Mouse (Mus musculus) lung, adult 18-20 months (tissue): Measurements from ENCODE around the gene Mesd.
A peak's percentile ranks its signal among the peaks of the same experiment; 100 is the strongest.

Experiments used
- DNase-seq, 2 experiments: peaks; one replicate each; pipeline ENCODE4 v3.0.0; 2022; ENCODE audit warnings: mixed read lengths in 2 of 2

The Mesd gene

DNA sequence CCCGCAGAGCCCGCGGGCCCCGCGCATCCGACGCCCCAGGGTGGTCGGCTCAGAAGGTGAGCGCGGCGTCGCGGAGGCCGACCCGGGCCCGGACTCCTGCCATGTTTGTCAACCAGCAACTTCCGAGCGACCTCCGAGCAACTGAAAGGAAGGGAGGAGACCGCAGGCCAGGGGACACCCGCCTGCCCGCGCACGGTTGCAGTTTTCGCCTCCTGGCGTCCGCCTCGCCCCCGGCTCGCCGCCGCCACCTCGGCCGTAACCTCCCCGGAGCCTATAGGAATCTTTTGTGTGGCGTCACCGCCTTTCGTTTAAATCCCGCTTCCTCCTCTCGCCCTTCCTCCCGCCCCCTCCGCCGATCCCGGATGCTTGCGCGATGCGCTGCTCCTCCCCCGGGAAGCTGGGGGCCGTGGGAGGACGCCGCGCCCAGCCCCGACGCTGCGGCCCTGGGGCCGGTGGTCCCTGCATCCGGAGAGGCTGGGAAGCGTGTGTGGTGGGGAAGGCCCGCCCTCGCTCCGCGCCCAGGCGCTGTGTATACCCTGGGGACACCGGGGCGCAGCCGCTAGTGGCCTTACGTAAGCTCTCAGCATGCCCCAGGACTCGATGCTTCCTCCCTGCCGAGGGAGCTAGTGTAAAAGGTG lies at the start of gene Mesd, which contains the start of gene Tlnrd1:
Gene Mesd, plus strand, starts transcription at position 446 of the 638 bp plus-strand sequence.
Gene Tlnrd1, minus strand, starts transcription at position 285 of the 638 bp plus-strand sequence.
- DNase-seq, result peak; percentile 93 to 94

DNA sequence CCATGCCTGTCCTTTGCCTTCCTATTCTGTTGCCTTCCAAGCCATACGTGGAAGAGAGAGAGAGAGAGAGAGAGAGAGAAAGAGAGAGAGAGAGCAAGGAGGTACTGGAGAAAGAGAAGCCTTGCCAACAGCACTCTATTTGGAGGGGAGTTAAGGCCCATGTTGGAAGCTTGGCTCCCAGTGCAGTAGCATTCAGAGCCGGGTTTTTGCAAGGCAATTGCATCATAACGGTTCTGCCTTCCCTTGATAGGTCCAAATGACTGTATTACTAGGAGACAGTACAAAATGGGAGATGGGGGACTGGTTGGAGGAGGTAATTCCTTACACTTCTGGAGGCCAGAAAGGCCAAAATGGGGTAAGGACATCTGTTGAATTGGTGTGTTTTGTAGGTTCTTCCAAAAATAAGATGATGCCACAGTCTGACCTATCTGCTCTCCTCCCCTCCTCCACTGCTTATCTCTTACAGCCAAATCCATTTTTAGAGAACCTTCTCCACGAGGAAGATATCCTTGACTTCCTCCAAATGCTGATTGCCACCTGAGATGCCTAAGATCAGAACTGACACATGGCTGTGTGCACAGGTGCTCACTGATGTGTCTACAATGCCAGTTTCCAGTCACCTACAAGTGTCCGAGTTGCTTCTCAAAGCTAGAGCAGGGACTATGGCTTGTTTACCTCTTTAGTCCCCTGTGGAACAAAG lies 45.6 kb upstream of the Mesd start:
- DNase-seq, result no peak

DNA sequence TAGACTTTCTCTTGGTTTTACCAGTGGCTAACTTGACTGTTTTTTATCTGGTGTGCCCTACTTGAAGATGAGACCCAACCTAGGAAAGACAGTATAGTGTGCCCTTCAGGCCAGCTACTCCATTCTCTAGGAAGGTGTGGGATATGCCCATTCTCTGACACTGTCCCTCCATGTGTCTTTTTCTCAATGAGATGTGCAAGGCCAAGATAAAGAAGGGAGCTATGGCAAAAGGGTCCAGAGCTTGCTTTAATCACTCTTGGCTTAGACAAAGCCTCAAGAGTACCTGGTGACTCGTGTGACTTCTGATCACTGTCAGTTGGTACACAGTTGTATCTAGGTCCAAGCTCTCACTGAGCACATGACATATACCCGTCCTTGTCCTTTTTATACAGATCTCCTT lies 44.2 kb upstream of the Mesd start:
- DNase-seq, result no peak

DNA sequence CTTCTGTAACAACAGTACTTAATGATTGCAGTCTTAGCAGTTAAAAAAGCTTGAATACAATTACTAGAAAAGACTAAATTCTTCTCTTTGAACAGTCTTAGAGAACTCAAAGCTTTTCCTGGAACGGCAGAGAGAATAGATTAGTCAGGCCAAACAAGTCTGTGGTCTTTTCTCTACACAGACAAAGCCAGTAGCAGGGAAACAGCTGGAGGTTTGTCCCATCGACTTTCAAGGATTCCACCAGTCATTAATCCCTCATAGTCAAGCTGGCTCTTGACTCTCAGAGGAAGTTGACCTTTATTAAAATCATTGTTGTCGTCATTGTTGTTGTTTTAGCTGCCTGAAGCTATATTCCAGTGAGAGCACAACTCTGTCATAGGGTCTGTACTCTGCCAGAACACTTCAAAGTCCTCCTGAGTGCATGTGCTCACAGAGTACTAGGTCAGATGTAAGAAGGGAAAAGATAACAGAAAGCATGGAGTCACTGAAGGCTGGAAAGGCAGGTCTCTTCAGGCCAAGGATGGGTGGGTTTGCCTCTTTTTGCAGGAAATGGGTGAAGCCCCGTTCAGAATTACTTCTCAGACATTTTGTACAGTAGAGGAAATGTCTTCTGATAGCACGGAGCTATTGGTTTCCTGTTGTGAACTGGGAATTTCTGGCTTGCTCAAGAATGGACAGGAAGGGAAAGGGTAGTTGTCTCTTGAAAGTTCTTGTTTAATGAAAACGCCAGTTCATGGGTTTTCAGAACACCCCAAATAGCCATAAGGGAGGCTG lies 41.6 kb upstream of the Mesd start:
- no peak for DNase-seq

DNA sequence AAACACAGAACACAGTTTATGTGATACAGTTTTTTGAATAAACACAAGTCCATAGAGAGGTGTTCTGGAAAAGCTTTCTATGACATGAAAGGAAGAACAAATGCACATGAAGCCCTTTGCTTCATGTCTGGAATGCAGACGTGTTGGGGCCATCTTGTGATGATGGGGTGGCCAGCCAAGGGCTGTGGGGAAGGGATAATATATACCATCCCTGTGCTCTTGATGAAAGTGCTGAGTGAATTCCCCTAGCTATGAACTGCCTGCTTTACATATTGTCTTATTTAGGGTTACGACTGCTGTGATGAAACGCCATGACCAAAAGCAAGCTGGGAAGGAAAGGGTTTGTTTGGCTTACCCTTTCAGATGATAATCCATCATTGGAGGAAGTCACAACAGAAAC lies 39.5 kb upstream of the Mesd start:
- no peak for DNase-seq

DNA sequence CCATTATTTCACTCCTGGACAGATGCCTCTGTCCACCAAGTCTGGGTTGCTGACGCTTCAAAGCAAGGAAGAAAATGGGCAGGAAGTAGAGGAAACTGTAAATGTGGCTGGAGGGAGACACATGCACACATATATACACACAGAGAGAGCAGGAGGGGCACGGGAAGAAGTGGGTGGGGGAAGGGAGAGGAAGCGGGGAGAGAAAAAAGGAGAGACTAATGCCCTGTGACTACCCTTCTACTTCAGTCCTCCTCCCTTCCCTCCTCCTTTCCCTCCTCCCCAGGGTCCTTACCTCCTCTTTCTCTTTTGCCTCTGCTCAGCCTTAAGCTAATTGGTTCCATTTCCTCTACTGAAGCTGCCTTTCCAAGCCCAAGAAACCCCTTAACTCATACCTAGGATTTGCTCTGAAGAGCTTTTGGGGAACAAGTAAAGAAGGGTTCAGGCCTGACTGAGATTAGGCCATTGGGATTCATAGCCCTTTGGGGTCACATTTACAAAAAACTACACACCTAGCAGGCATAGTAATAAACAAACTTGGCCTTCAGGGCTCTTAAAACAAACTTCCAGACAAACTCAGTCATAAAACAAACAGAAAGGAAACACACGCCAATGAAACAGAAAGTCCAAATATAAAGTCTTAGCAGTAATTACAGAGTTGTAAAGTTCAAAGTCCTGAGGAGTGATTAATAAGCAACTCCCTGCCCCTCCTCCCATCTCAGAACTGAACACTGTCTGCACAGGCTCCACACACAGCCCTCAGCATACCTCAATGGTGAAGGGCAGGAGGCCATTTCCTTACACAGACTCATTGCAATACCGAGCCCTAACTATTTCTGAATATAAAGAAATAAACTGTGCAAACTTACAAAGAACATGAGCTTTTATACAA lies 36.8 kb upstream of the Mesd start:
- no peak for DNase-seq

DNA sequence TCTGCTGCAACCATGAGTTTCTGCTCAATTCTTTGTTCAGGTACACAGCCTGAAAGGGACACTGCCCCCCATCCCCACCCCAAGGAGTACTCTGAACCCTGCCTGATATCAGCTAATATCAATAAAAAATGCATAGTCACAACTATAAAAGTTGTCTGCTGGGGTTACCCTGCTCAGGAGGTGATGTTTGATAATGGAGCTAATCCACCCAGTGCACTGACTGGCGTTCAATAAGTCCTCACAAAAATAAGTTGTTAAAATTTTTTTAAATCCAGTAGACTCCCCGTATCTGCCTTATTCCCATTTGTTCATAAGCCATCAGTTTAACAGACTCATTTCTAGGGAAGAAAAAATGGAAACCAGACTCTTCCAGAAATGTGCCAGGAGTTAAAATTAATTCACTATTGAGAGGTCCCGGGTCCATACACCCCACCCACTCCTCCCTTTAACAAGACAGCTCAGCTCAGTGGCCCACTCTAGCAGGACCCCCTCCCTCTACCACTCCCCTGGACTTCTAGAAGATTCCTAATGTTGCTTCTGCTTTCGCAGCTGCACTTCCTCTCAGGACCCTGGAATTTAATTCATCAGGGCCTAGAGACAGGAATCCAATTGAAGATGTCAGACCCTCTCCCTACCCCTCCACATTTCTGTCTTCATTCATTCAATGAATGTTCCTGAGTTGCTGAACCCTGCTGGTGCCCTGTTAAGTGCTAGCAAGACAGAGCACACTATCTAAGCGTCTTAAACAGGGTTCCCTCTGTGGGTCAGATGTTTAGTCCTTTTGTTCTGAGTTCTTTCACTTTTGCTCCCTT lies 32.5 kb upstream of the Mesd start:
- DNase-seq, result no peak

DNA sequence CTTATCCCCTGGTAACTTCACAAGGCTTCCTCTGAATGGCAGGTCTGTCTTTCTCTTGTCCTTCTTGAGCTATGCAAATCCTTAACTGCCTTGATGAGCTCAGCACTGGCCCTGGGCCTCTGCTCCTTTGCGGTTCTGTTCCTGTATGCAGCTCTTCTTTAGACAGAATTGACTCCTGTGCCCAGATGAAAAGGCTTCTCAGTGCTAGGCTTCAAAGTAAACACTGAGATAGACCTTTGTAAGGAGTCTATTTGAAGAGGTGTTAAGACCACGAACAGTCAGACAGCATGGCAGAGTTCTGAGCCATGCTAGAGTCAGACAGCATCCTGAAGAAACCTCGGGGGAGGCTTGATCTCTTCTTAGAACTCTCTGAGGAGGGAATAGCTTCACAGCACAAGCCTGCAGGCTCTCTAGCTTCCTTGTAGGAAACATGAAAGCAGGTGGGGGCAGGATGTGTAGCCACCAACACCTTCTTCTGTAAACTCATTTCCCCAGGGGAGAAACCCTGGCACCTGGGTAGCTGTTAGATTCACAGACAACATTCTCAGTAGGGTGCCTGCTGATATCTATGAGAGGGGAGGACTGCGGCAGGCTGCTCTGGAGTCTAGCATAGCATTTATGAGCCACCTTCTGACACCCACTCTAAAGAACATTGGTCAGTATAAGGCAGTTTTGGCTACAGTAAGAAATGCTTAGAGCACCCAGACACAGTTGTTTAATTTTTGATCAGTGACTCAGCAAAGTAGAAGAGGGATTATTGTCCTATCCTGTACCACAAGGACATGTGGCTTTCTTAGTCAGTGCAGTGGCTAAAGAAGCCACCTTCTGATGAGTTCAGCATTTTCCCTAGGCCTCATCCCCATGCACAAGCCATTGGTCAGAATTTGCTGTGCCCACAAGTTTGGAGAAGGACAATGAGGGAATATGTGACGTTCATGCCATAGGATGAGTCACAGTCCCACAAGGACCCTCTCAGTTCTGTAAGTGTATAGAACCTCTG lies 31.6 kb upstream of the Mesd start:
- DNase-seq, result no peak

DNA sequence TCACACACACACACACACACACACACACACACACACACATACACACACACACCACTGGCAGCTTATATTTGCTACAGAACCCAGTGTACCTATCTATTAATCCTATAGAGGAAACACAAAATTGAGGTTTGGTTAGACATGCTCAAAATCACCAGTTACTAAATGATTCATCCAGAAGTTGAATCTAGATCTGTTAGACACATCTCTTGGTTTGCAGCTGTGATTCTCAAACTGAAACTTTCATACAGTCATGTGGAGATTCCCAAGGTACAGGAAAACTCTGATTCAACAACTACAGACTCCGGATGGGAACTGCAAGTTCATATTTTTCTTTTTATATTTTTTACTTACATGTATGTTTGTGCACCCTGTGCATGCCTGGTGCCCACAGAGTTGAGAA lies 29.1 kb upstream of the Mesd start:
- no peak for DNase-seq

DNA sequence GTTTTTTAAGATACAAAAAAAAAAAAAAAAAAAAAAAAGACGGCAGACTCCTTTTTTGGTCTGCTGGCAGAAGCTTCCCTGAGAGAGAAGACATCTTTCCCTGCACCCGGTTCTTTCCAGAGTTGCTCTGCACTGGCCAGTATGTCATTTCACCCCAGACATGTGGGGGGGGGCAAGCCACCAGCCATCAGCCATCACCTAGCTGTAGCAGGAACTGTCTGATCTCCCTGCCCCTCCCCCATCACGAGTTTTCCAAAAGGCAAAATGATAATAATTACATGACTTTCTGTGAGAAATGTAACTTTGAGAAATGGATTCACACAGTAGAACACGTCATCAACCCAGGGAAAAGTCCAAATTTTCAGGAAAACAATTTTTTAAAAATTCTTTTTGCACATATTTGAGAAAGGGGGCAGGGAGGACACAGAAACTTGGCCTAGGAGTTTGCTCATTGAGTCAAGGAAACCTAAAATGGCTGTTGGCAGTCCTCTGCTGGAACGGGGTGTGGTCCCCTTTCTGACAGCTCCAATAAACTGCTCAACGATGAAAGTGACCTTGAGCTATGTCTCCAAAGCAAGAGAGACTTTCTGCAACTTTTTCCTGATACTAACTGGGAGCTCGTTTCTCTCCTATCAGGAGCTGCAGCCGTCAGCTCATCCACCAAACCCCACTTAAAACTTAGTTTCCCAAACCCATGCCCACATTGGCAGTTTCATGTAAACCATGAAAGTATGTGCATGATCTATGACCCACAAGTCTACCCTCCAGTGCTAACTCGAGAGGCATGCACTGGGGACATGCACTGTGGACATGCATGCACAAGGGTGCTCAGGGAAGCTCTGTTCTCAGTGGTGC lies 27.7 kb upstream of the Mesd start:
- DNase-seq, result peak; percentile 43 to 68

DNA sequence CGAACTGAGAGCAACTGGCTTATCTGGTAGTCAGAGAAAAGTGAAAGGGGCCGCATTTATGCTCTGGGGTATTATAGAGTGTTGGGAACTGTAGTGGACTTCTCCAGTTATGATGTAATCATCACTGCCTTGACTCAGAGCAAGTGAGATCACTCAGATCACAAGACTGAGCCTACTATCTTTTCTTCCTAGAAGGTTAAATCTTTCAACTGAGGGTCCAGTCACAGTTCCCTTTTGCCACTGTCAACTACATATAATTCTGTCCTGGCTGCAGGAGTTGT lies 27.1 kb upstream of the Mesd start:
- no peak for DNase-seq

DNA sequence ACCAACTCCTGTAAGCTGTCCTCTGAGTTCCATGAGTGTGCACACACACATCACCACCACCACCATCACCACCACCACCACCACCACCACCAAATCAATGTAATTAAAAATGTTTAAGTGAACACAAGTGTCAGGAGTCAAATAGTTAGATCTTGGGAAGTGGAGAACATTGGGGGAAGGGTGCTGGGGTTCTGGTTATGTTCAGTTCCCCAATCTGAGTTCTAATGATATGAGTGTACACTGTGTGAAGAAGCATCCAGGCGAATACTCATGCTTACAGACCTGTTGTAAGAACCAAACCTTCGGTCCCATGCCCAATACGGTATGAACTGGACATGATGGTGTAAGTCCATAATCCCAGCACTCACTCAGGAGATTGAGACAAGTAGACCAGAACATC lies 26.3 kb upstream of the Mesd start:
- DNase-seq, result no peak

DNA sequence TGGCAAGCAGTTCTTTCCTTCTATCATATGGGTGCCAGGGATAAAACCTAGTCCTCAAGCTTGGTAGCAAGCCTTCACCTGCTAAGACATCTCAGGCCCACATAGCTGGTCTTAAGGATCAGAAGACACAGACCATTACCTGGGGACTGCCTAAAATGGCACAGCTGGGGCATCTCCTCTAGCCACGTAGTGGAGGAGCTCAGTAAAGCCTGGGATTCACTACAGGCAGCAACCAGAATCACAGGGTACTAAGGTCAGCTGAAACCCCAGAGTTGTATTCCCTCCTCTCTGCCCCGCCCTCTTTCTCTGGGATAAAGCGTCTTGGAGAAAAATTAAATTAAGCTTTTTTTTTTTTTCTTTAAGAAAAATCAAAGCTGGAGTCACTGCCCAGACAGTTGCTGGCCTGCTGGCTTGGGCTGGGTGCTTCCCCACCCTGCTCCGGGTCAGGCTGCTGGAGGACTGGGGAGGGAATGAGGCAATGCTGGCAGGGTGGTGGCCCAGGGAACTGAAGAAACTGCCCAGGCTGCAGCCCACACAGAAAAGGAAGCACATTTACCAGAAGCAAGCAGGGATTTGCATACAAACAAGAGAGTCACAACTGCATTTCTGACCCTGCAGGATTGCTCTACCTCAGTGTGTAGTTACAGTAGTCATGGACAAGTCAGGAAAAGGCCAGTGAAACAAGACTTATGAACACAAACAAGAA lies 24.7 kb upstream of the Mesd start:
- peak; percentile 51 to 58 for DNase-seq

DNA sequence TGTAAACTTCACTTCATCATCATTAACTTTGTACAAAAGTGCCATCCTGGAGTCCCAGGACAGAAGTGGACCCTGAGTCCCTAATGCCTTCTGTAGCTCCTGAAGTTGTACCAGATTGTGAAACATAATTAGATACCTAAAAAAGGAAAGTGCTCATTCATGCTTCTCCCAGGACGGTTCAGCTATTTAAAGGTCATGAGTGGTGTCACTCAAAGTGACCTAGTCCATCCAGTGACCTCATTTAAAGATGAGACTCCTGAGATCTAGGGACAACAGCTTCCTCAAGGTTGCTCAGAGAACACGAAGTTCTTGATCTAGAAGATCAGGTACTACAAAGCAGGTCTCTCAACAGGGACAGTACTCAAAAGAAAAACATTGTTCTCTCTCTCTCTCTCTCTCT lies 20.7 kb upstream of the Mesd start:
- DNase-seq, result no peak

DNA sequence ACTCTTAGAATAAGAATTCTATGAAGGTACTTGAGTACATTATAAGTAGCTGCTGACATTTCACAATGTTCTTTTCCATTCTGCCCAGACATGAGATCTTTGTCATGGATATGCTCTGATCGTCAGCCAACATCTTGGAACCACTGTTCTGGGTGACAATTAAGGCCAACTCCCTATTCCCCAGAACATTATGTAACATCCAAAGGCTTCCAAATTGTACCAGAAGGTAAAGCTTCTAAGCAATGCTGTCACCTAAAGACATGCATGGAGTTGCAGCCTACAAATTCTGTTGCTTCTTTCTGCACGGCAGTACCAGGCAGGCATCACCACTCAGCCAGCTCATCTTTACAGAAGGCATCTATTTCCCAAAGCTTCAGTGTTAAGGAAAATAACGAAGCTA lies 16.1 kb upstream of the Mesd start:
- DNase-seq, result no peak

DNA sequence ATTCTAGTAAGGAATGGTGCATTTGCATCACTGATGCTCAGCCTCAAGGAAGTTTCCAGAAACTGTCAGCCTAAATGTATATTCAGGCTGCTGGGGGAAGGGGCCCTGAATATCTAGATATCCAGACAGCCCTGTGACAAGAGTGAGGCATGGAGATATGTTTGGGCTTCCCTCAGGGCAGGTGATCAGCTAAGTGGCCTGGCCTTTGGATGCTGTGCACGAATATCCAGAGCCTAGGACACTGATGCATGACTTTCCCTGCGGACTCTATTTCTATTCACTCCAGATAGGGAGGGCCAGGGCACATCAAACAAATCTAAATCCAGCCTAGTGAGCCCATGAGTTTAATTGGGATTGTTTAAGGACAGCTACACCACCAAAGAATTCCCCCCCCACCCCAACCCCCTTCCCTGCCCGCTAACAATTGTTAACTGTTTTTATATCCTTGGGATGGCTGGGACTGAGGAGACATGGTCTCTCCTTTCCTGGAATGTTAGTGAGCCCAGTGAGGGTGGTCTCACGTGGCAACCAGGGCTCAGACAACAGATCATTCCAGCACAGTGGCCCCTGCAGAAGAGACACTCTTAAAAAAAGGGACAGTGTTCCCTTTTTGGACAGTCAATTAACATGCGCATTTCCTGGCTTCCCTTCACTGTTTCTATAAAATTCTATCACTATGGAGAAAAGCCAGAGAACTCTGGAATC lies 14.3 kb upstream of the Mesd start:
- no peak for DNase-seq

DNA sequence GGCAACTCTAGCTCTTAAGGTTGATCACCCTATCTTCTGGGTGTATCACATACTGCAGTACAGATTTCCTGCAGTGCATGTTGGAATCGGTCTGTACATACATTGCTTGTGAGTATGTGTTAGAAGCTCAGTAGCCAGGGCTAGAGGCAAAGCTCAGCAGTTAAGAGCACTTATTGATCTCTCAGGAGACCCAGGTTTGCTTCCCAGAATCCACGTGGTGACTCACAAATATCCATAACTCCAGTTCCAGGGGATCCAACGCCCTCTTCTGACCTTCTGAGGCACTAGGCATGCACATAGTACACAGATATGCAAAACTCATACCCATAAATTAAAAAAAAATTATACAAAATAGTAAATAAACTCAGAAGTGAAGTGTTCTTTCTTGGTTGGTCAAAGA lies 7.2 kb upstream of the Mesd start:
- no peak for DNase-seq

DNA sequence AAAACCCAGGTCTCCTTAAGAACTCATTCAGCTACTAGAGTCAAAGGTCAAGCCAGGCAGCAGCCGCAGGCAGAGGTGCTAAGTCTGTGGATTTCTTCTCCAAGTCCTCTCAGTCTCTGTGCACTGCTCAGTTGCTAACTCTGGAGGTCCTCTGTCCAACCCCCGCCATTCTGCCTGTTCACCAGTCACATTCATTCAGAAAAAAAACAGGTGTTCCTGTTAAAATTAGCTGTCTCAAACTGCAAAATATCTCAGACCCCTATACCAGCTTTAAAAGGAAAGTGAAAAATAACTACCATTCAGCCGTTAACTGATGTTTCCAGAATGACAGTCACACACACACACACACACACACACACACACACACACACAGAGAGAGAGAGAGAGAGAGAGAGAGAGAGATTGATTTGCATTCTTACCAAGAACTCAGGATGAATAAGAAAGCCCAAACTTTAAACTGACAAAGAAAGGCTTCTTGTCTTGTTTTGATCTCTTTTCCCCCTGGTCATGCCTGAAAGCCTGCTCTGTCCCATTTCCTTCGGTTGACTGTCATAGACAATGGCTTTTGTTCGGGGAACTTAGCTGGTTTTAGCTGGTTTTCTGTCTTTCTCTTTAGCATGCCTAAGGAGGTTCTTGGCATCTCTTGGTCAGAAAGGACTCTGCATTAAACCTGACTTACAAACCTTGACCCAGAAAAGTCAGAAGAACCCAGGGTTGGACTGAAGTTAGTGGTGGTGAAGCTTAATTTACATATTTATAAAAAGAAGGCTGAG lies 5.4 kb upstream of the Mesd start:
- no peak for DNase-seq
